Mouse (Mus musculus) 3T3-L1 (cell line): ENCODE measurements around the gene Cpt1b.
A peak's percentile ranks its signal among the peaks of the same experiment; 100 is the strongest.
"Not testable (repeated sequence)": the region's sequence is repeated elsewhere in the genome, so short reads cannot be mapped to it uniquely, and the experiment has no call there.

Source experiments
- DNase-seq: peaks from one replicate; pipeline ENCODE4 v3.0.0-alpha.2; 2015; ENCODE audit warnings: low read depth, low spot score

Gene Cpt1b

GRCm38 (mm10) chr15:89432946-89433345 lies 7.3 kb upstream of the Cpt1b start:
- no peak for DNase-seq

GRCm38 (mm10) chr15:89431806-89432205 lies 6.1 kb upstream of the Cpt1b start:
- no peak for DNase-seq

DNA sequence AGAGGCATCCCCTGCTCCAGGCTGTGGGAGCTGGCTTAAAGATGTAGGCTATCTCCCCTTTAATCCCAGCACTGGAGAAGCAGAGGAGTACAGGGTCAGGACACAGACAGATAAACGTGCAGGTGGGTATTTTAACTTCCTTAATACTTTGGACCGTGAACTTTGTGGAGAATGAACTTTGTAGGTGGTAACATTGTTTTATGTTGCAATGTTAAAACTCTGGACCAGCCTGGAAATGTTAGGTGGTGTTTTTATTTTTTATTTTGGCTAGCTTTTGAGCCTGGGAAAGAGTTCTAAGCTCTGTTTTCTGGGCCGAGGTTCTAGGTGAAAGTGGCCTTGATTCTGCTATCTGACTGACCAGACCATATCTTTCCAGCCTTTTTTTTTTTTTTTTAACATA lies 5.6 kb upstream of the Cpt1b start:
- DNase-seq, result no peak

- DNase-seq, result not testable (repeated sequence)
Observed at GRCm38 (mm10) chr15:89430771-89431170, 5.1 kb upstream of the Cpt1b start.

GRCm38 (mm10) chr15:89430341-89430740 lies 4.7 kb upstream of the Cpt1b start:
- DNase-seq, result peak; percentile 42

DNA sequence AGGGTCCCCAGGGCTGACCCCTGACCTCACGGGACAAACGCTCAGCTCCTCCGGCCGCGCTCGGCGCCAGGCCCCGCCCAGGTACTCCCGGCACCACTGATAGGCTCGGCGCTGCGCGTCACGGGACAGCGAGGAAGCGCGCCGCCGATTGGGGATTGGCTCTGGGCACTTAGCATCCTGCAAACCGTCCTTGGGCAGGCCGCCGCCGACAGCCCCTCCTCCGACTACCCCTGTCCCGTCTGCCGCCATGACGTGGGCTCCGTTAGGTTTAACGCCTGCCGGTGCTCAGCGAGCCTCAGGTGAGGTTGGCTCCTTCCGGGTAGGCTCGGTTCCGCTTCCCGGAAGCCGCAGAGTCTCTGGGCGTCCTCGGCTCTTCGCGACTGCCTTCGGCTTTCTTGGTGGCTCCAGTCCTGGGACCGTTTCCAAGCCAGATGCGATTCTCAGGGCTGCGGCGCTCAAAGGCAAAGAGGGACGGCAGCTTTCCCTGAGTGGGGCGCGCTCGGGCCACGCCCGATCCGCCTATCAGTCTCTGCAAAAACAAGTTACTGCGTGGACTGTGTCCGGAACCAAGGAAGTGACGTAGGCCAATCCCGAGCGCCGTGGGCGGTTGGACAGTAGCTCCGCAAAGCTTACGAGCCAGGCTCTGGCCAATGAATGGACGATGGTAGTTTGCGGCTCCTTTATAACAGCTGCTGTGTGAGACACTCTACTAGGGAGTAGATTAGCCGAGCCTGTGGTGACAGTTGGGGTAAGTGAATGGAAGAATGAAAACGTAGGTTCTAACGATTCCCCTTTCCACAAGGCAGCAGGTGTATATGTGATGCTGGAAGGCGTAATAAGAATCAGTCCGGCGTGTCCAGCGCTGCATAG lies 3.9 kb upstream of the Cpt1b start, which contains the start of the genes C730034F03Rik, Gm44502 and Chkb:
C730034F03Rik (plus strand) TSS at position 238 of the 870 bp plus-strand sequence.
Gm44502 (minus strand) TSS at position 345 of the 870 bp plus-strand sequence.
Chkb (minus strand) TSS at position 557 of the 870 bp plus-strand sequence.
- DNase-seq, result peak; percentile 97

DNA sequence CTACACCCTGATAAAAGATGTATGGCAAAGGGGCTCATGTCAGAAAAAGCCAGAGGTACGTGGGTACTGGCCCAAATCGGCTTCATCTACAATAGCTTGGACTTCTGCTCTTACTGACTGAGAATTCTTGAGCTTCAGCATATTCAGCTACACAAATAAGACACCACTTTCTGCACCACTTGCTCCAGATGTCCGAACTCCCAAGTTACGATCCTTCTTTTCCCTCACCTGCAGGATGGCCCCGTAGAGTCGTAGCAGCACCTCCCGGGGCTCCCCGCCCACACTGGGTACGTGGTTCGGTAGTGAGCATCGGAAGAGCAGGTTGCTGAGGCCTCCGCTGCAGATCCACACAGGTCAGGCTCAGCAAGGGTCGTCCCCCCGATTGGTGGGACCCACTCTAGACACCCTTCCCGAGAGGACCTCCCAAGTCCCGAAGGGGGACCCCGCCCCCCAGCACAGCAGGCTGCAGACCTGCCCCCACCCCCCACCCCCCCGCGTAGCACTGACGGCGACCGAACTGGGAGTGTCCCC lies 3.2 kb upstream of the Cpt1b start:
- peak; percentile 17 for DNase-seq

DNA sequence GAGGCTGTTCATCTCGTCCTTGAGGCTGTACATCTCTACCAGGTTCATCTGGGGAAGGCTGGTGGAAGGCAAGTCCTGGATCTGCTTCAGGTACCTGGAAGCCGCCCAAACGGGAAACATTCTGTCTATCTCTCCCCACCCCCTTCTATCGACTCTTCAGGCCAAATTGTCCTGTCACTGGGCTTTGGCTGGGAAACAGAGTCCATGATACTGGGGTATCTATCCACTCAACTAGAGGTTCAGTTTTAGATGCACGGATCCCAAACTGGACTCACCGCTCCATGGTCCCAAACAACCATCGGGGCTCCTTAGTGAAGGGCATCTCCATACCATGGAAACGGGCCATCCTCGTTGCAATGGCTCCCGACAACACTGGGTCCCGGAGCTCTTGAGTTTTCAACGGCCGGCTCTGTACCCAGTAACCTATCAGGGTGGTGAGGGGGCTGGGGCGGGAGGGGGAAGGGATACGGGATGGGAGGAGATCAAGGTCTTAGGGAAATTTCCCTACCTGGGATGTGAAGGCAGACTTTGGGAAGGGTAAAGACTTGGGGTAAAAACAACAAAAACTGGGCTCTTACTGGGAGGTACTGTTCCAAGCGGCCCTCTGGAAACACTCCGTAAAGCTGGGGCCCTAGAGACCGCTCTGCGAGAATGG lies 2.6 kb upstream of the Cpt1b start:
- DNase-seq, result no peak

DNA sequence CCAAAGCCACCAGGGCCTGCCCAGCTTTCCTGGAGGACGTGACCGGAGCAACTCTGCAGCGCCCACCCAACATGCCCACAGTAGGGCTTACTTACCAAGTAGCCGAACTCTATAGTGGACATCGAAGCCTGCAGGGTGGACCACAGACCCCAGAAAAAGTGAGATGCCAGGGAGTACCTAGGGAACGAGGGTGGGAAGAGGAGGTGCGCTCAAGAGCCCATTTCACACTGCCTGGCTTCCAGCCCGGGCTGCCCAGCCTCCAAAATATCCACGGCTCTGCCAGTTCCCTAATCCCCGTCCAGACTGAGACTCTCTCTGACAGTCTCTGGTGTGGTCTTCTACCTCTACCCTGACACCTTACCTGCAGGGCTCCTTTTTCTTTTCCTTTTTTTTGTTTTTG lies 1.1 kb upstream of the Cpt1b start:
- no peak for DNase-seq

DNA sequence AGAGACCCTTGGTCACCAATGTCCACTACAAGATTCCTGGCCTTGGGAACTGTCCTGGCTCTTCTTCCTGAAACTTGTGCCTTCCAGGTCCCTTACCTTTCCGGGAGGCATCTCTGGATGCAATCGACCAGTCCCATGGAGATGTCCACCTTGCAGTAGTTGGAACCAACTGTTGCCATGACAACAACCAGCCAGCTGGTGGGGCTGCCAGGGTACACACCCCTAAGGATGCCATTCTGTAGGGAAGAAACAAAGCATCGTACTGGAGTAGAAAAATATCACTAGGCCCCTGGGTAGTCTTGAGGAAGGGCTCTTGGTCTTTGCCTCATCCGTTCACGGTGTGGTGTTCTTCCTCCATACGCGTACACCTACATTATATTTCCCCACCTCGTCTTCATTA lies 1.0 kb downstream of the Cpt1b start:
- DNase-seq, result no peak

DNA sequence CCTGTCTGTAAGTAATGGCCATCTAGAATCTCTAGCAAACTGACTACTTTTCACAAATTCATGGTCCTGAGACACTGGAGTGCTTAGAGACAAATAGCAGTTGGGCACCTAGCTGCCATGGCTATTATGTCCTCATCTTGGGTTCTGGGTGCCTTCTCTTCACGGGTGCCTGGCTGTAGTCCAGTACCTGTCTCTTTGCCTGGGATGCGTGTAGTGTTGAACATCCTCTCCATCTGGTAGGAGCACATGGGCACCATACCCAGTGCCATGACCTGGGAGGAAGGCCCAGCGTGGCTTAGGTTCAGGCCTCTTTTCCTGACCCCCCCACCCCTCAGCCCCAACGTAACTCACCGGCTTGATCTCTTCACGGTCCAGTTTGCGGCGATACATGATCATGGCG lies 3.7 kb downstream of the Cpt1b start:
- no peak for DNase-seq

DNA sequence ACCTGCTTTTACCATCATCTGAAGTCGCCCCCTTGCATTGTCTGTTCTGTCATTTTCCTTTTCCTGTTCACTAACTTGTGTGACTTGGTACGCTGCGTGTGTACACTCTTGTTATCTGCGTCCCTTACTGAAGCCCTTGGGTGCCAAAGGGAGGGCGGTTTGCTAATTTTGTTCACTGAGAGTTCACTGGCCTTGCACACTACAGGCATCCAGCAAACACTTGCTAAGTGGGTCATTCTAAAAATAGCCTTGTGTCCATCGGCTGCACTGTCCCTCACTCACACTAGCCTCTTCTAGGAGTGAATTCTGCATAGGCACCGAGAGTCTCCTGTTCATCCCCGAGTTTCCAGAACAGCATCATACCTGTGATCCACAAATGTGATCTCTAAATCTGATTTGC lies 10.4 kb downstream of the Cpt1b start:
- DNase-seq, result no peak

GRCm38 (mm10) chr15:89410118-89410517 lies 15.5 kb downstream of the Cpt1b start, which contains the start of gene Syce3:
Gene Syce3 (minus strand): TSS chr15:89410503.
- DNase-seq, result no peak

DNA sequence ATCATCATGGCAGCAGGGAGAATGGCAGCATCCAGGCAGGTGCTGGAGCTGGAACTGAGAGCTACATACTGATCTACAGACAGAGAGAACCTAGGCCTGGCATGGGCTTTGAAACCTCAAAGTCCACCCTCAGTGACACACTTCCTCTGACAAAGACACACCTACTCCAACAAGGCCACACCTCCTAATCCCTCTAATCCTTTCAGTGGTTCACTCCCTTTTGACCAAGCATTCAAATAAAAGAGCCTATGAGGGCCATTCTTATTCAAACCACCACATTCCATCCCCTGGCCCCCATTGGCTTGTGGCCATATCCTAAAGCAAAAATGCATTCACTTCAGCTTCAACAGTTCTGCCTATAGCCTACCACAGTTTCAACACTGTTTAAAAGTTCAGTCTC lies 19.0 kb downstream of the Cpt1b start:
- no peak for DNase-seq

DNA sequence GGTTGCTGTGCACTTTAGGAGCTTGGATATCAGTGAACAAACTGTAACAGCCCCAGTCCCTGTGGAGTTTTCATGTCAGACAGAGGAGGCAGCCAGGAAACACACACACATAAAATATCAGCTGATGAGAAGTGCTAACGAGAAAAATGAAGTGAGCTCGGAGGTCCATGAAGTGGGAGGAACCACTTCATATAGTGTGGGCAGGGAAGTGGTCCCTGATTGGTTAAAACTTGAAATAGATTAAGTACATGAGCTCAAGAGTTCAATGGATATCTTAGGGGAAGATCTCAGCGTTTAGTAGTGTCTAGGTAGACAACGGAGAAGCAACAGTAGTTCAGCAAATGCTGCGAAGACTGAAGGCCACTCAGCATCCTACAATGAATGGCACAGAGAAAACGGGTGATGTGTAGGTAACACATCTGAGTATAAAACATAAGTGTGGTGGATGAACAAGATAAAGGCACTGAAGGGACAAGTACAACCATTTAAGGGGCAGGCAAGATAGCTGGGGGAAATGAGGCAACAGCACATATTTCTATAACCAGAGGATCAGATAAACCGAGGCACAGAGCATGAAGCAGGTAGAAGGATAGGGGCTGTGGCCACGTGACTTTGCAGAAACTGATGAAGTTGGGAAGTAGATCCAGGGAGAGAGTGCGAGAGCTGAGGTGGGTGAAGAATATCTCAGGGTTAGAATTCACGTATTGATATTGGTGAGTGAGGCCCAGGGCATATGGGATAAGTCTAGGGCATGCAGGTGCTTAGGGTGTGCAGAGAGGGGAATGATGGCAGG lies 20.6 kb downstream of the Cpt1b start:
- DNase-seq, result no peak

DNA sequence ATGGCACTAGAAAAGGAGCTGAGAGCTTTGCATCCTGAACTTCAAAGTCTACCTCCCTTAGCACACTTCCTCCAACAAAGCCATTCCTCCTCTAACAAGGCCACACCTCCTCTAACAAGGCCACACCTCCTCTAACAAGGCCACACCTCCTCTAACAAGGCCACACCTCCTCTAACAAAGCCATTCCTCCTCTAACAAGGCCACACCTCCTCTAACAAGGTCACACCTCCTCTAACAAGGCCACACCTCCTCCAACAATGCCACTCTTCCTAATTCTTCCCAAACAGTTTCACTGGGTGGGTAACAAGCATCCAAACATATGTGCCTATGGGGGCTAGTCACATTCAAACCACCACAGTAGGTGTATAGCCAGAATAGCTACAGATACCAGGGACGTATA lies 23.2 kb downstream of the Cpt1b start:
- DNase-seq, result no peak

- DNase-seq, result no peak
Observed at GRCm38 (mm10) chr15:89399716-89400115, 25.9 kb downstream of the Cpt1b start.

DNA sequence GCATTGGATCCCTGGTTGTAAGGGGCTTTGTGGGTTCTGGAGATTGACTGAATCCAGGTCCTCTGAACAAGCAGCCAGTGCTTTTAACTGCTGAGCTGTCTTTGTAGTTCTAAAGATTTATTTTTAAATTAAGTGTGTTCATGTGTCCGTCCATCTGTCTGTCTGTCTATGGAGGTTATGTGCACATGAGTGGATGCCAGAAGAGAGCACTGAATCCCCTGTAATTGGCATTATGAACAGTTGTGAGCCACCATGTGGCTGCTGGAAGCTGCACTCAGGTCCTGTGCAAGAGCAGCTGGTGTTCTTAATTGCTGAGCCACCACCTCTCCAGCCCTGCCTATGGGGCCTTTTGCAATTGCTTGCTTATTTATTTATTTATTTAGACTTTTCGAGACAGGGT lies 27.5 kb downstream of the Cpt1b start:
- DNase-seq, result no peak

- DNase-seq, result no peak
Observed at GRCm38 (mm10) chr15:89396883-89397282, 28.8 kb downstream of the Cpt1b start.

DNA sequence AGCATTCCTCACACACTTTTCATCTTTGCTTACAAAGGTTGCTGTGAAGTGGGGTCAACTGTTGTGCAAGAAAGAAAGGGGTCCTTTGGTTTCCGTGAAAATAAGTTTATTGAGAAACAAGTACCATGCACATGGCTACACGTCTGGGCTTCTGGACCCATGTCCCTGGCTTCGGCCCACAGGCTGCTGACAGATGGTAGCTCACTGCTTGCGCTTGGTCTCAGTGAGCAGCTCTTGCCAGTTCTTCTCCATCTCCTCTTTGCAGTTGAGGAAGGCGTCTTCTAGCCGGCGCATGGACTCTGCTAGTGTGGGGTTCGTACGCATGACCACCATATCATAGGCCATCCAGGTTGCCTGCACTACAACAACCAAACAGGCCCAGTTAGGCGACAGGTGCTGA lies 35.6 kb downstream of the Cpt1b start:
- DNase-seq, result no peak

- DNase-seq, result no peak
Observed at GRCm38 (mm10) chr15:89387127-89387526, 38.5 kb downstream of the Cpt1b start.

- DNase-seq, result no peak
Observed at GRCm38 (mm10) chr15:89384617-89385016, 41.0 kb downstream of the Cpt1b start, which contains the start of gene Klhdc7b. Gene Klhdc7b (plus strand): TSS chr15:89384917.
